Mouse (Mus musculus): ENCODE data around the gene Slc2a8. TPM values are rescaled to one million over a fixed set of nuclear protein-coding genes. Genes with fewer than 3 reads are reported as not detected.

Slc2a8 gene
- polyA plus RNA-seq (2015; fragmentation: Nextera tagmentation; extraction: Ambion mirVana), result 36.8 and 37.1 TPM in 2 replicates

DNA sequence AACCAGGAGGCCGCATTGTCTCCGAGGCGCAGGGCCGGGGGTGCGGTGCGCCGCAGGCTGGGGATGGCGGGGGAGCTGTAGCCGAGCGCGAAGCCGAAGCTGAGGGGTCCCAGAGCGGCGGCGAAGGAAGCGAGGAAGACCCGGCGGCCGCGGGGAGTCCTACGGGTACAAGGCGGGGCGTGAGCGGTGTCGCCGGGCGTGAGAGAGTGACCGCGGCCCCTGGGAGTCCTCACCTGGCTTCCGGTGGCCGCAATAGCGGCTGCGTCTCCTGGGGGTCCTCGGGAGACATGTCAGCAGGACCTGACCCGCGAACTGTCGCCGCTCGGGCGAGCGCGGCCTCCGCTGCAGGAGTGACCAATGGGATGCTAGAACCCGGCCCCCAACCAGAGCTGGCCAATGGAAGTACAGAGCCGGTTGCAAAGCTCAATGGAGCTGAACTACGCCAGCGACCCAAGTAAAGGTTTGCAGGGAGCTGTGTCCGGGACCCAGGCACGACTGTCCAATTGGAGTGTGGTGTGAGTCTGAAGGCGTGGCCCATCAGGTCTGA lies at the start of gene Slc2a8:
TSS of gene Slc2a8 (minus strand) at position 359 of the 547 bp plus-strand sequence.
- no peak for TF ChIP-seq CTCF (IDR thresholded peaks at IDR 0.05; ENCODE audit: low read depth)
- Histone ChIP-seq H3K4me3 (replicated peaks; ENCODE audit: low read depth, low read length) (peak within 1 kb of the TSS; percentile 67), H3K36me3 (ENCODE audit: insufficient read depth, low read length) (no peaks in the 10 kb centered on the region), H3K9me3 (replicated peaks; ENCODE audit: low read length) (no peaks in the 10 kb centered on the region), H3K9ac (ENCODE audit: low read depth, low read length) (peak within 1 kb of the TSS; percentile 69), H3K4me2 (ENCODE audit: low read length) (peak within 1 kb of the TSS; percentile 83), H3K27ac (peak within 1 kb of the TSS; percentile 72), H3K4me1 (replicated peaks; ENCODE audit: insufficient read depth, low read length) (peaks cover 9% of the 10 kb centered on the region; the same call in 1 of the 2 replicates), H3K27me3 (ENCODE audit: insufficient read depth, low read length) (no peaks in the 10 kb centered on the region)
- ATAC-seq (replicated peaks; ENCODE audit: low FRiP score, low read depth) (peak; percentile 97), DNase-seq (ENCODE audit: low spot score) (peak; percentile 98)
- under 1% methylated on average over 46 of the region's 50 CpGs for WGBS

DNA sequence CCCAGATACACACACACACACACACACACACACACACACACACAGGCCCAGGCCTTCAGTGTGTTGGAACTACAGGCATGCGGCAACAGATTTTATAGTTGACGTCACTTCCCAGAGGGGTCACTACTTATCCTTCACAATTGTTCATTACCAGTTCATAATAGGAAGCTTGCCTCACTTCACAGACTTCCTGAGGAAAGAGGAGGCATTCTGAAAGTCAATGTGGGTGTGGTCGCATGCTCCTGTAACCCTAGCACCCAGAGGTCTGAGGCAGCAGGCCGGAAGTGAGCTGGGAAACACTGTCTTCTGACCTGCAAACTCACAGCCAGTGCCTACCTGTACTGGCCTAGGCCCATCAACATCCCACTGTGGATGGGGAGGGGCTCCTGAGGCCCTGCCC lies 43.2 kb upstream of the Slc2a8 start:
- no peak overlapping the region for H3K9ac ChIP-seq (ENCODE audit: low read depth, low read length)
- no peak overlapping the region for H3K4me3 ChIP-seq (replicated peaks; ENCODE audit: low read depth, low read length)
- no peak for TF ChIP-seq CTCF (IDR thresholded peaks at IDR 0.05; ENCODE audit: low read depth)
- H3K9me3 ChIP-seq (replicated peaks; ENCODE audit: low read length), result no peaks in the 10 kb centered on the region
- H3K27ac ChIP-seq, result no peak overlapping the region
- H3K36me3 ChIP-seq (ENCODE audit: insufficient read depth, low read length), result no peaks in the 10 kb centered on the region
- DNase-seq (ENCODE audit: low spot score) (peak; percentile 36), ATAC-seq (replicated peaks; ENCODE audit: low FRiP score, low read depth) (no peak)
- H3K27me3 ChIP-seq (ENCODE audit: insufficient read depth, low read length), result no peaks in the 10 kb centered on the region
- no peak overlapping the region for H3K4me2 ChIP-seq (ENCODE audit: low read length)
- H3K4me1 ChIP-seq (replicated peaks; ENCODE audit: insufficient read depth, low read length), result no peaks in the 10 kb centered on the region
- WGBS, result 56% methylated on average over 4 of the region's 4 CpGs

DNA sequence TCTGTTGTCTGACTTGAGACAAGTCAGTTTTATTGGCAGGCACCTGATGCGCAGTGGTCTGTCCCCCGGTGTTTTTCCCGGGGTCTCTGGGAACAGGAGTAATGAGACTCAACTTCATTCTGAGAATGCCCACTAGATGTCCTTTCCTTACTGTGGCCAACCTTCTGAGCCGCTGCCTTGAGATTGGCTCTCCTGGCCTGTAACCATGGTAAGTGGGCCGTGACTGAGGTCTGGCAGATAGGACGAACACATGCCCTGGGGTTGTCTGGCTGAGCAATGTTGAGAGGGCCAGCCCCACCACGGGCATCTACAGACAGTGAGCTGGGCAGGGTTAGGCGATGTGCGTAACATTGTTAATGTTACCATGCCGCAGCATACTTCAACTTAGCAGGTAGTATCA lies 42.7 kb upstream of the Slc2a8 start:
- Histone ChIP-seq H3K27me3 (ENCODE audit: insufficient read depth, low read length) (no peaks in the 10 kb centered on the region), H3K36me3 (ENCODE audit: insufficient read depth, low read length) (no peaks in the 10 kb centered on the region), H3K9me3 (replicated peaks; ENCODE audit: low read length) (no peaks in the 10 kb centered on the region), H3K27ac (no peak overlapping the region), H3K4me1 (replicated peaks; ENCODE audit: insufficient read depth, low read length) (no peaks in the 10 kb centered on the region), H3K4me3 (replicated peaks; ENCODE audit: low read depth, low read length) (no peak overlapping the region), H3K9ac (ENCODE audit: low read depth, low read length) (no peak overlapping the region), H3K4me2 (ENCODE audit: low read length) (no peak overlapping the region)
- ATAC-seq (replicated peaks; ENCODE audit: low FRiP score, low read depth), result no peak; the same call in 1 of the 2 replicates
- 52% methylated on average over 10 of the region's 10 CpGs for WGBS
- TF ChIP-seq CTCF (IDR thresholded peaks at IDR 0.05; ENCODE audit: low read depth), result peak; percentile 42; the same call in 1 of the 2 replicates
- DNase-seq (ENCODE audit: low spot score), result peak; percentile 44

DNA sequence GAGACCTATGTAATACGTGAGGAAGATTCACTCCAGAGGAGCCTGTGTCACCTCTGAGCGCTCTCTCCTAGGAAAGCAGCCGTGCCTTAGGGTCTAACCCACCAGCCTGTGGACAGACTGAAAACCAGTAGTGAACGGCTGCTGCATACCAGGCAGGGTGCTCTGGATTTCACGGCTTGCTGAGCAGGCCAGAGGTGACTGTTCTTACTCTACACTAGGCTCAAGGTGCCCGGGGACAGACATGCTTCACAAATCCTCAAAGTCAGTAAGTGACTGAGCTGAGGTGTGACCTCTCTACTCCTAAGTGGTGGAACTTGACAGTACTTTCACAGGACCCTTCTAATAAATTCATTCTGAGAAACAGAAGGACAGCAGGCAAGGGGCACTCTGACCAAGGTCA lies 41.0 kb upstream of the Slc2a8 start:
- no peaks in the 10 kb centered on the region for H3K36me3 ChIP-seq (ENCODE audit: insufficient read depth, low read length)
- H3K9ac ChIP-seq (ENCODE audit: low read depth, low read length), result no peak overlapping the region
- TF ChIP-seq CTCF (IDR thresholded peaks at IDR 0.05; ENCODE audit: low read depth), result no peak
- H3K4me2 ChIP-seq (ENCODE audit: low read length), result no peak overlapping the region
- no peaks in the 10 kb centered on the region for H3K27me3 ChIP-seq (ENCODE audit: insufficient read depth, low read length)
- DNase-seq (ENCODE audit: low spot score) (no peak), ATAC-seq (replicated peaks; ENCODE audit: low FRiP score, low read depth) (no peak)
- no peaks in the 10 kb centered on the region for H3K4me1 ChIP-seq (replicated peaks; ENCODE audit: insufficient read depth, low read length)
- no peak overlapping the region for H3K27ac ChIP-seq
- H3K4me3 ChIP-seq (replicated peaks; ENCODE audit: low read depth, low read length), result no peak overlapping the region
- H3K9me3 ChIP-seq (replicated peaks; ENCODE audit: low read length), result no peaks in the 10 kb centered on the region
- 56% methylated on average over 6 of the region's 6 CpGs for WGBS

DNA sequence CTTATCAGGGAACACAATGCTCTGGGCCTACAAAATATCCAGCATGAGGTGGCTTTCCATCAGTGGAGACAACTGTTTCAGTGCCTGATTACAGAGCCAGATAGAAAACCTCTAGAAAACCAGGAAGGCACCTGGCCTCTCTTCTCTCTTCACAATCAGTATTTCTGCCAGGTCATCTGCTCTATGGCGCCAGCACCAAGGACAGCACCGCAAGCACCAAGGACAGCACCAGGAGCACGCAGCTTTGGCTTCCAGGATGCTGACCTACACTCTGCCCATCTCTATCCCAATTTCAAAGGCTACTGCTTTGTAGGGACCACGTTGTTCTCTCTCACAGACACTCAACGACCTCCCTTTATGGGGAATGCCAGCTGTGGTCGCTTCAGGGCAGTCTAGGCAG lies 36.1 kb upstream of the Slc2a8 start:
- Histone ChIP-seq H3K9ac (ENCODE audit: low read depth, low read length) (no peak overlapping the region), H3K4me3 (replicated peaks; ENCODE audit: low read depth, low read length) (no peak overlapping the region), H3K4me2 (ENCODE audit: low read length) (no peak overlapping the region), H3K9me3 (replicated peaks; ENCODE audit: low read length) (no peaks in the 10 kb centered on the region), H3K27ac (no peak overlapping the region), H3K27me3 (ENCODE audit: insufficient read depth, low read length) (no peaks in the 10 kb centered on the region), H3K4me1 (replicated peaks; ENCODE audit: insufficient read depth, low read length) (no peaks in the 10 kb centered on the region), H3K36me3 (ENCODE audit: insufficient read depth, low read length) (no peaks in the 10 kb centered on the region)
- WGBS, result 9% methylated on average over 6 of the region's 6 CpGs
- DNase-seq (ENCODE audit: low spot score) (peak; percentile 70), ATAC-seq (replicated peaks; ENCODE audit: low FRiP score, low read depth) (no peak)
- no peak for TF ChIP-seq CTCF (IDR thresholded peaks at IDR 0.05; ENCODE audit: low read depth)

DNA sequence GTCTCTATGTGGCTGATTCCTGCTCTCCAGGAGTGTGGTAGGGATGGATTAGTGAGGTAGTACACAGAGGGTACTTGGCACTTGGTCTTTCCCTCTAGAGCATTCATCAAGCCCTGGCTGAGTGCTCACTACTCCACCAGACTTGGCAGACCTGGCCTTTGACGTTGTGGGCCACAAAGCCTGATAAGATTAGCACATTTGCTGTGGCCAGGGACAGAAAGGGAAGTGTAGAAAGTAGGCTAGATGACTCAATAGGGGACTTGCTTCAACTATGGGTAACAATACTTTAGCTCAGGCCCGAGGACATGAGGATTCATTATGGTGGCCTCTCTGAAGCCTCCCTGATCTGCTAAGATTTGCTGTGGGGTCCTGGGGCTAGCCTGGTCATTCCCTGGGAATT lies 35.3 kb upstream of the Slc2a8 start:
- no peak overlapping the region for H3K4me2 ChIP-seq (ENCODE audit: low read length)
- H3K36me3 ChIP-seq (ENCODE audit: insufficient read depth, low read length), result no peaks in the 10 kb centered on the region
- no peaks in the 10 kb centered on the region for H3K4me1 ChIP-seq (replicated peaks; ENCODE audit: insufficient read depth, low read length)
- H3K27me3 ChIP-seq (ENCODE audit: insufficient read depth, low read length), result no peaks in the 10 kb centered on the region
- no peak overlapping the region for H3K27ac ChIP-seq
- no peaks in the 10 kb centered on the region for H3K9me3 ChIP-seq (replicated peaks; ENCODE audit: low read length)
- no peak overlapping the region for H3K9ac ChIP-seq (ENCODE audit: low read depth, low read length)
- no peak for DNase-seq (ENCODE audit: low spot score)
- no peak for TF ChIP-seq CTCF (IDR thresholded peaks at IDR 0.05; ENCODE audit: low read depth)
- H3K4me3 ChIP-seq (replicated peaks; ENCODE audit: low read depth, low read length), result no peak overlapping the region
- WGBS, result 81% methylated on average over 2 of the region's 2 CpGs
- ATAC-seq (replicated peaks; ENCODE audit: low FRiP score, low read depth), result no peak

DNA sequence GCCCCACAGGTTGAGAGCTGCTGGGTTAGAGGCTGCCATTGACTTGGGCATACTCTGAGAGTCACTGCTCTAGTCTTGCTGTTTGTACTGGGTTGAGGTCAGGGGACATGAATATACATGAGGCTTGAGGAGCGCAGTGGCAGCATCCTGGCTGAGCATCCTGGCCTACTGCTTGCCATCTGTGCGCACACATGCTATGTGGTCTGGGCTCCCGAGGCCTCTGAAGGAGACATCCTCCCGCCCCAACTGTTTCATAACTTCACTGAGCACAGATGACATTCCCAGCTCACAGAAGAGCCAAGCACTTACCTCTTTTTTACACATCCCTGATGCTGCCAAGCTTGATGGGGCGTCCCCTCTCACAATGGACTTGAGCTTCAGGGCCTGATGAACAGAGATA lies 33.0 kb upstream of the Slc2a8 start:
- H3K9me3 ChIP-seq (replicated peaks; ENCODE audit: low read length), result no peaks in the 10 kb centered on the region
- H3K4me2 ChIP-seq (ENCODE audit: low read length), result no peak overlapping the region
- no peak overlapping the region for H3K9ac ChIP-seq (ENCODE audit: low read depth, low read length)
- no peaks in the 10 kb centered on the region for H3K36me3 ChIP-seq (ENCODE audit: insufficient read depth, low read length)
- DNase-seq (ENCODE audit: low spot score) (no peak), ATAC-seq (replicated peaks; ENCODE audit: low FRiP score, low read depth) (no peak)
- no peaks in the 10 kb centered on the region for H3K27me3 ChIP-seq (ENCODE audit: insufficient read depth, low read length)
- no peak overlapping the region for H3K4me3 ChIP-seq (replicated peaks; ENCODE audit: low read depth, low read length)
- WGBS, result 88% methylated on average over 5 of the region's 5 CpGs
- no peak for TF ChIP-seq CTCF (IDR thresholded peaks at IDR 0.05; ENCODE audit: low read depth)
- no peaks in the 10 kb centered on the region for H3K4me1 ChIP-seq (replicated peaks; ENCODE audit: insufficient read depth, low read length)
- no peak overlapping the region for H3K27ac ChIP-seq

All from kidney, postnatal 0 days (tissue).